In the genomic region with DNA sequence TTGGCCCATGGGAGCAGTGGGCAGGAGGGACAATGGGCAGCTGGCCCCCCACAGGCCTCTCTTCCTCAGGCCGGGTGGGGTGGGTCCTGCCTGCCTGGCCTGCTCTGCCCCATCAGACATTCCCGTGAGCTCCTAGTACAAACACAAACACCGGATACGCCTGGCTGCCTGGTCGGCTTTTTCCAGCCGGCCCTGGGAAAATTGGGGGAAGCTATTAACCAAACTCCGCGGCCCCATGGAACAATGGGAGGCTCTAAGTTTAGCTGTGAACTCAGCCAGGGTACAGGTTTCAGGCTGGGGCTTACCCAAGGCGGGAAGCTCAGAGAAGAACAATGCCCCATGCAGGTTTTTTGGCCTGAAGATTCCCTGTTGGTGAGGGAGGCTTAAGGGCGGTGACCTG, we compare ENCODE assay signal across 8 mouse cellular contexts. TPM values are rescaled to one million over a fixed set of nuclear protein-coding genes. Genes with fewer than 3 reads are reported as not detected.
DNase-seq lines count a peak whose midpoint lies in the region; ATAC-seq and TF ChIP-seq lines count a peak whose summit lies in the region.

No protein-coding gene starts in this region.

- H3K4me3 ChIP-seq in layer of hippocampus, adult 2 months = no peak overlapping the region
- no peak overlapping the region for H3K4me3 ChIP-seq in heart, embryonic 14.5 days (ENCODE audit: control insufficient read depth in 1 of 2, insufficient read depth in 1 of 2, low read depth in 1 of 2, low read length in 2 of 2)

- peaks cover 18 to 29% of the 10 kb centered on the region in 2 experiments; a peak in 3 of 4 replicates for H3K4me1 ChIP-seq in heart, embryonic 14.5 days (ENCODE audit: control insufficient read depth in 2 of 2, insufficient read depth in 2 of 2, low read length in 2 of 2)

- DNase-seq in layer of hippocampus, adult 2 months (ENCODE audit: low spot score in 2 of 2) = no peak
- DNase-seq in layer of hippocampus, adult 9-11 months = no peak
- DNase-seq in kidney, postnatal 4 days = peak; percentile 67 to 76
- peak; percentile 25 for DNase-seq in skeletal muscle tissue, adult 2 months (ENCODE audit: low read depth, low spot score)
- DNase-seq in left cerebral cortex, postnatal 4 days = no peak
- DNase-seq in right cerebral cortex, adult 18-20 months = no peak
- DNase-seq in frontal cortex, postnatal 25 days (ENCODE audit: low spot score in 2 of 2) = no peak

- H3K9me3 ChIP-seq in heart, embryonic 14.5 days (ENCODE audit: control insufficient read depth, low read length) = no peaks in the 10 kb centered on the region

- no peak overlapping the region for H3K4me2 ChIP-seq in heart, embryonic 14.5 days (ENCODE audit: low read length)

- H3K27ac ChIP-seq in layer of hippocampus, adult 2 months = peak overlapping the region; percentile 85
- peak overlapping the region; percentile 70 to 75 for H3K27ac ChIP-seq in heart, embryonic 14.5 days (replicated peaks in 1 of 2; ENCODE audit: control insufficient read depth in 1 of 2, insufficient read depth in 1 of 2, low read depth in 2 of 2, low read length in 2 of 2)

- intact Hi-C loops in left cerebral cortex, postnatal 4 days (cut with DNase I) = loop anchor here (10.0 kb wide), 1 partner anchor 108 kb away; no protein-coding TSS in a partner anchor

- no peaks in the 10 kb centered on the region for H3K27me3 ChIP-seq in heart, embryonic 14.5 days (ENCODE audit: control insufficient read depth, insufficient read depth, low read length)

- ATAC-seq in heart, embryonic 14.5 days (ENCODE audit: insufficient number of reproducible peaks, insufficient read depth, low FRiP score, low read depth) = peak; percentile 62

- H3K9ac ChIP-seq in heart, embryonic 14.5 days (ENCODE audit: low read length) = no peak overlapping the region

- H3K36me3 ChIP-seq in heart, embryonic 14.5 days (ENCODE audit: control insufficient read depth, insufficient read depth, low read length) = peaks cover 36% of the 10 kb centered on the region

- WGBS in heart, embryonic 14.5 days = 34% methylated on average over 10 of the region's 10 CpGs

- TF ChIP-seq CTCF in layer of hippocampus, adult 2 months (conservative IDR thresholded peaks at IDR 0.05) = no peak

RNA-seq across cellular contexts. Expression of a gene that starts 0.7 kb away (rescaled TPM):
- under 1 TPM in 1 of 2 experiments, not detected in 1; 0.56 TPM for total RNA-seq in layer of hippocampus, adult 2 months (2021)
- polyA plus RNA-seq in heart, embryonic 14.5 days (2014; fragmentation: Nextera tagmentation; extraction: Ambion mirVana) = not detected in 2 replicates
- total RNA-seq in left cerebral cortex, postnatal 4 days (2021) = not detected

RNA-seq across cellular contexts. Expression of a gene that starts 35.2 kb away (rescaled TPM):
- under 1 TPM; 0.18 to 0.42 TPM for total RNA-seq in layer of hippocampus, adult 2 months (2021)
- polyA plus RNA-seq in heart, embryonic 14.5 days (2014; fragmentation: Nextera tagmentation; extraction: Ambion mirVana) = 0.97 and 1.6 TPM in 2 replicates
- total RNA-seq in left cerebral cortex, postnatal 4 days (2021) = 1 to 10 TPM in 1 of 2 experiments, under 1 TPM in 1; 0.38 to 1.0 TPM

Comparison
In these comparisons a context has a peak if more than half of its experiments do, and no peak if none do; other contexts are left out.
1. DNase-seq: peak in kidney, postnatal 4 days (2 of 2) and skeletal muscle tissue, adult 2 months (single experiment); none in layer of hippocampus, adult 2 months (0 of 2), layer of hippocampus, adult 9-11 months (single experiment), left cerebral cortex, postnatal 4 days (single experiment), right cerebral cortex, adult 18-20 months (single experiment) and frontal cortex, postnatal 25 days (0 of 2).